Mouse (Mus musculus) retina, adult 2 months (tissue): ENCODE measurements around the gene Degs2.

ENCODE experiments used
- DNase-seq: peaks from one replicate; pipeline ENCODE4 v3.0.0-alpha.2; 2012; ENCODE audit warnings: low read depth, low spot score

The Degs2 gene

DNA sequence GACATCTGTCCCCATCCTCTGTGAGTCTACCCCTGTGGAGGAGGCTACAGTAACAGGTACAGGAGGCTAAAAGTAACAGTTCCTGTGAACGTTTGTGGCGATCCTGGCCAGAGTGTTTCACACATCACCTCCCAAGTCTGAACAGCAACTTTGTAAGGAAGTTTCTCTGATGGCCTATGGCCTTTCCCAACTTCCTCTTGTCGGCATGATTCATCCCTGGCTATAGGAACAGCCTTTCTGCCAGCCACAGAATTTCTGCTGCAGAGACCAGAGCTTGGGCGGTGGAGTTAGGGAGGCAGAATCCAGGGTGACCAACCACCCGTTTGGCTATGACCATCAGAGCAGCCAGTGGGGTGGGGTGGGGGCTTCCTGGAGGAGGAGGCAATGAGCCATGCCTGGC lies 2.1 kb downstream of the Degs2 start:
- no peak for DNase-seq

DNA sequence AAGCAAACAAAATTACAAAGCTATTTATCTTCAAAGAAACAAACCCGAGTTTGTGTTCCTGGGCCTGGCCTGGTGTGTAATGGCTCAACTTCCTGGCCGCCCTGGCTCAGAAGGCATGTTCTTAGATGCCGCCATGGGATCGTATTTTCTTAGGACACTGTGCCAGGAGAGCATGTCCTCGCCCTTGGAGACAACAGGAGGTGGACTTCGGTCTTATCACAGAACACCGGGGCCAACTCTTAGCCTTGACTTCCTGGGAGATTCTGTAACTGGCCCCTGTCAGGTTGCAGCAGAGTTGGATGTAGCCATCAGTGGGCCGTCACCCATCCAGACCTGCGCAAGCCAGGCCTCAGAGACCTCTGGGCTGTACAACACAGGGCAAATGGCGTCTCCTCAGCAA lies 2.5 kb downstream of the Degs2 start:
- DNase-seq: no peak

DNA sequence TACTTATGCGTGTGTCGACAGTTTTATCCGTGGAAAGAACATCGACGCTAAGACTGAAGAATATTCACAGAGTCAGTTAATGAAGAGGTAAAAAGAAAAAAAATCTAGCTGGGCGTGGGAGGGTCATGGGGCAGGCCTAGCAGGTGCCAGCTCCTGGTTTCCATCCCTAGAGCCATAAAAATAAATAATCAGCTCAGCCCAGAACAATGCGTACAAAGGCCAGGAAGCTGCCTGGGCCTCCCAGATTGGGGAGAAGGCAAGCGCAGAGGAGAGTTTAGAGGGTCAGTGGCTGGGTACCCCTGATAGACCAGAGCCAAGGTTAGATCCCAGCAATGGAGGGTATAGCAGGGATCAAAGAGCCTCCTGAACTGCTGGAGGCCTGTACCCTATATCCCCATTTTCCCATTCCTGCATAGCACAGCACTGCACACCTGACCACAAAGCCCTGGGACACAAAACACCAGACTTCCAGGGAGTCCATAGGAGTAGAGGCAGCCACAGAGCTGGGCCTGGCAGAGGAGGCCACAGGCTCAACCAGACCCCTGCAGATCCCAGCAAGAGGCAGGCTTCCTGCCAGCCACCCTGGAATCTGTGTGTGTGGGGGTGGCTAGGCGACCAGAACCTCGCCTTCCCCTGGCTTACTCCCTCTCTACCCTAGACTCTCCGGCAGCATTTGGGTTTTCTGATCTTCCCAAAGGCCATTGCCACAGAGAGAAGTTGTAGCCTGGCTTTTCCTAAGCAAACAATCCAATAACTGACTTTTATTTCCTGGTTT lies 3.2 kb downstream of the Degs2 start:
- no peak for DNase-seq

DNA sequence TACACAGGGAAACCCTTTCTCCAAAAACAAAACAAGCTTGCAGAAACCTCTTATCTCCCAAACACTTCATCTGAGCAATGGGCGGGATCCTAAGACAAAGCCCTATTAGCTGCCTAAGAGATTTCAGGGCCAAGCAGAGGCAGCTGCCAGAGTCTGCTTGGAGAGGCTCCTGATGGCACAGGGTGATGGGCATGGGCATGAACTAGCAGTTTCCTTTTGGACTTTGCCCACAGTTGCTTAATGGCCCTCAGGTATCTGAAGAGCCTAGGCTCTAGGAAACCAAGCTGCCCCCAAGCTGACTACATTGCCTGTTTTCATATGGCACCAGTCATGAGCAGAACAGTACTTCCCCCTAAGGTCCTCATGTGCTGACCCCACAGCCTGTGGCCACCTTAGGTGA lies 7.9 kb downstream of the Degs2 start:
- DNase-seq: no peak

DNA sequence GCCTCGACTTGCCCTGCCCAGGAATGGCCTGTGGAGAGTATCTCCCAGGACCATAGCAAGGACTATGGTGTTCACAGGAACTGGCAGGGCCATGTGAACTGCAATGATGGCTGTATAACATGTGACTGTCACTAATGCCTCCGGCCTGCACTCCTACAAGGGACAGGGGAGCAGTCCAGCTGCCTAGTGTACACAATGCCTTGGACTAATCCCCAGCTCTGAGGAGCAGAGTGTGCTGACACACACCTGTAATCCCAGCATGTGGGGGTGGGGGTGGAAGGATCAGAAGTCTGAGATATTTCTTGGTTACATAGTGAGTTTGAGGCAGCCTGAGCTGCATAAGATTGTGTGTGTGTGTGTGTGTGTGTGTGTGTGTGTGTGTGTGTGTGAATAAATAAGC lies 8.5 kb downstream of the Degs2 start:
- DNase-seq: peak; percentile 55

DNA sequence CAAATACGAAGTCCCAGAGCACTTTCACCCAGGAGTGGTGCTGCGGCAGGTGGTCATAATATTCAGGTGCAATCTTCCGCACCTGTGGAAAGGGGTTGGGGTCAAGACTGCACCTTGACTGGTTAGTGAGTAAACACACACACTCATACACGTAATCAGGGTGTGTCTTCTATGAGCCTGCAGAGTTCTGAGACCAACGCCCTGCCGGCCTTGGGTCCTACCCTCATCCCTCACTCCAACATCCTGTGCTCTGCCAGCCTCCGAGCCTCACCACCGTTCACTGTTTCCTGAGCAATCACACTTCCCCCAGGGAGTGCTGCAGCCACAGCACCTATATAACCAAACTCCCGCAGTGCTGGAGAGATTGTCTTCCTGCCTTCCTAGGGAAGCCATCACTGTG lies 11.6 kb downstream of the Degs2 start:
- no peak for DNase-seq

DNA sequence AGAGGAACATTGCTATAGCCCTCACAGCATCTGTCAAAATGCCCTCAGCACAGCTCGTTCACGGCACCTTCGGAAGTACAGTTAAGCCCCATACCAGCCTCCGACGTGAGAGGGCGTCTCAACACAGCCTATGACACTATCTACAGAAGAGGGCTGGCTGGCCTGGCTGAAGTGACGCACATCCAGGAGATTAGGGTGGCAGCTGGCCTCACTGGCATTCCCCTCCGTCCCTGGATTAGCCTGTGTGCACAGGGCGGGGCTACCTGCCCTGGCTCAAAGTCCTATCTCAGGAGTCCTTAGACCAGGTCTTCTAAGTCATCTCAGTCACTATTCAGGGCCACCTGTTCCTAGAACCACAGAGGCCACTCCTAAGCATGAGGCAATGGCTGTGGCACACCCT lies 12.9 kb downstream of the Degs2 start:
- peak; percentile 79 for DNase-seq

DNA sequence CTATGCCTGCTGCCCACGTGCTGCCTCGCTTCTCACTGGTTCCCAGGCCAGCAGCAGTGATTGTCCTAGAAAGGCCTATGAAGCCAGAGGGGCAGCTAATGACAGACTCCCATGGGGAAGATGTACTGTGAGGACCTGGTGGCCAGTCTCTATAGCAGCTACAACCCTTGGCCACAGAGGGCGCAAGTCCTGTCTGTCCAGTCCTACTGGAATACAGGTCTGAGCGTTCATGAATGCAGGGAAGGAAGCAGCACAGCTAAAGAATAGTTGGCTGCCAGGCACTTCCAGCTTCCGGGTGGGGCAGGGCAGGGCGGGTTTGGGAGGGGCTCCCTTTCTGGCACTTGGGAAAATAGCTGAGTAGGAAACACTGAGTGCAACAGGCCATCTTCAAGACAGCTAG lies 15.2 kb downstream of the Degs2 start:
- DNase-seq: no peak

DNA sequence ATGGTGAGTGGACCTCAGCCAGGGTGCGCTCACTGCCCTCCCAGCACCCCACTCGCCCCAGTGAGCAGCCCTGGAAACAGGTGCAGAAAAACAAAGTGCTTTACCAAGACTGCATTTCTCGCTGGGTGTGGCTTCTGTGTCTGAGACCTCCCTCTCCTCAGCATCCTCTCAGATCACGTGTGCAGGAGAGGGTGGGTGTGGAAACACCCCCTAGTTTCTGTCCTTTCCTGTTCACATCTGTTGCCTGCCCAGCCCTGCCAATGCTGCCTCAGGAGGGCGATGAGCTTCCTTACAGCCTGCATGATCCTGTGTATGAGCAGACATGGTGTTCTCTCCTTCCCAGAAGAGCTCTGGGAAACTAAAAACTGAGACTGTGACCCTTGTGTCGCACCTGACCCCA lies 15.7 kb downstream of the Degs2 start:
- DNase-seq: no peak

DNA sequence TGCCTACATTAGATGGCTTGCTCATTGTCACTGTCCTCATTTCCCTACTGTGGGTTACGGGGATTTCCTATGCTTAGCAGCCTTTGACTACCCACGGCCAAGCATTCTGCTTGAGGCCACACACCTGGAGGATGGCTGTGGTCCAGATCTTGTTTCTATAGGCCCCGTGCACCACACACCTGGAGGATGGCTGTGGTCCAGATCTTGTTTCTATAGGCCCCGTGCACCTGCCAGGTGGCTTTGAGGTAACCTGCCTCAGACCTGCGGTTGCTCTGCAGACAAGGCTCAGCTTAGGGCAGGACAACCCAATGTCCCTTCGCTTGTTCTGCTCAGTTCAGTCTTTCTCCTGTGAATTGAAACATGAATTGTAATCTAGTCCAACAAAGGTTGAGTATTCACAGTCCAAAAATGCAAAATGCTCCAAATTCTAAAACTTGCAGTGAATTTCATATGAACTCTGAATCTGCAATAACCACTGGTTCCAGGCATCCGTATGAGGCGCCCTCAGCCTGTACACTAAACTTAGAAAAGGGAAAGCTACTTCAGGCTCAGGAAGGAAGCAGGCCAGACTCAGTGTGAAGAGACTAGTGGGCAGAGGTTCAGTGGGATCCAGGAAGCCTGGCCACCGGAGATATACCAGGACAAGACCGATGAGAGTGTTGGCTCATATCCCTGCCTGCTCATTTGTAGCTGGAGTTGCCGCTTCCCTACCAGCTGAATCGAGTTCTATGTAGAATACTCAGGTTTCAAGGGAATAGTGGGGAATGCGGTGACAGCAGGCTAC lies 19.7 kb downstream of the Degs2 start:
- no peak for DNase-seq

DNA sequence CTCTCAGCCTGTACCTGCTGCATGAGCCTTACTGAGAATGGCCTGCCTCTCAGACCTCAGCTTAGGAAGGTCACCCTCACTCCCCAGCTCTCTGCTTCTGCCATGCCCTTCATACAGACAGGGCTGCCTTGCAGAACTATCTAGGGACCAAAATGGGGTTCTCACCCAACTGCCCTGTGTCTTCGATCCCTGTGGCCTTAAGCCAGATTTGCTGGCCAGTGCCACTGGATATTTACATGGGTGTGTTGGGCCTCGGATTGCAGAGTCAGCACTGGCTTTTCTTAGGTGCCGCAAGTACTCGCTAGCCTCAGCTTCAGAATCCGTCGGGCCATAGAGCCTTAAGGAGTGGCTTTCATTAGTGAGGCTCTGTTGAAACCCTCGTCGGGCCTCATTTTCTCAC lies 21.3 kb downstream of the Degs2 start:
- DNase-seq: no peak

DNA sequence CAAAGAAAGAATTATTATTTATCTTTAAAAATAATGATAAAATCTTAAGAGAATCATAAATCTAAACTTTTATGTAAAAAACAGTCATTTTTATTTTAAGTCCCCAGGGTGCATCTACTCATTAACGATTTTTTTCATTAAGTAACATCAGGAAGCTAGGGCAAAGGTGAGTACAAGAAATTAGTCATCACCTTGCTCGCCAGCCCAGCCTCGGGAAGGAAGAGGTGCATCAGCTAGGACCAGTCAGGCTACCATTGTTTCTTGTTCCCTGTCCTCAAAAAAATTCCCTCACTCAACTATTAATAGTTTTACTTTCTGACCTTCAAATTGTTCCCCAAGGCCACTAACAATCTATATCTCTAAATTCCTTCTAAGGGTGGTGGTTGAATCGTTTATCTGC lies 23.7 kb downstream of the Degs2 start:
- DNase-seq: no peak

DNA sequence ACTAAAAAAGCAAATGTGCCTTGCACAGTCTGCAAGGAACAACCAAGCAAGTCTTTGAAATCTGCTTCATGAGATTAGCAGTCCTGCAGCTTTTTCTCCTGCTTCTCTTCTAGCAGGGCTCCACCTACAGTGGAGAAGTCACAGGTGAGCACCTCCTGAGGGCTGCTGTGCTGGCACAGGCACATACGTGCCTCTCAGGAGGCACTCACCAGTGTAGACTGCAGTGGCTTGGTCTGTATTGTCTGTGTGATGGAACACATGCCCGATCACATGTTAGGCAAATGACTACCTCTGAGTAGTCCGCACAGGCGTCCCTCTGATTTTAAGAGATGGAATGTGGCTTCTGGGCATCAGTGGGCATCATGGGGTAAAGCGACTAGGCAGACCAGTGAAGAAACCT lies 25.0 kb downstream of the Degs2 start:
- no peak for DNase-seq

DNA sequence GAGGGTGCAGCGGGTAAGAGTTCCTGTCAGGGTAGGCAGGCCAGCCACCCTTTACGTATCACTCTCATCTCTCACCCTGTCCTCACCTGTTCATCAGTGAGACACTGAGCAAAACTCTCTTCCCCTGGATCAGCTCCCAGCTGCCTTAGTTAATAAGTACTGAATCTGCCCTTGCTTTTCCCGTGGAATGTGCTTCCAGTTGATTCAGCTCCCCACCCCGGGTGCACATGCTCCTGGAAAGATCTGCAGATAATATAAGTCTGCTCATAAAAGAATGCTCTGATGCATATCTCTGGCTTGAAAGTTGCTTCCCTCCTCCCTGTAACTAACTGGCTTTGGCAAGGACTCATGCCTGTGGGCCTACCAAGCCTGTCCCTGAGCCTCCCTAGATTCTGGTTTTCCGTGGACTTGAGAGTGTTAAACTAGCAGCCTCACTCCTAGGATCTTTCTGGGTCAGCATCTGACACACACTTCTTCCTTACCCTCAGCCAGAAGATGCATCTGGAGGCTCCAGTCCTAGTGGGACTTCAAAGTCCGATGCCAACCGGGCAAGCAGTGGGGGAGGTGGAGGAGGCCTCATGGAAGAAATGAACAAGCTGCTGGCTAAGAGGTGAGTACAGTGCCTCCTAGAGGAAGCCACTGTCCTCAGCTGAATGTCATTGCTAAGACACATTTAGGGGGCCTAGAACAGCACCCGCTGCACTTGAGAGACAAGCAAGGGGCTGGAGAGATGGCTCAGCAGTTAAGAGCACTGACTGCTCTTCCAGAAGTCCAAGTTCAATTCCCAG lies 26.3 kb downstream of the Degs2 start:
- DNase-seq: no peak

DNA sequence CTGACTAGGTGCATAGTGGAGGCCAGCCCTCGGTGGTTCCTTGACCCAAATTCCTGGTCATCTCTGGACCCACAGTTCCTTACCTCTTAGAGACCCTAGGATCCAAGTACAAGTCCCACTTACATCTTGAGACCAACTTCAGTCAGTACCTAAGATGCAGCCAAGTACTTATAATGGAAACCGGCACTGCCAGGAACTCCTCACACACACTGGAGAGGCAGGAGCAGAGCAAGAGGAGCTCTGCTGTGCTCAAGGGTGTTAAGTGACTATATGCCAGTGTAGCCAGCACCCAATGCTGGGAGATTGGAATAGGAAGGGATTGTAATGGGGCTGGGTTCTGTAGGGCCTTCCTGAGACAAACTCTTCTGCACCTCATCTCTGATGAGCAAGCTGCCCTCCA lies 27.2 kb downstream of the Degs2 start:
- no peak for DNase-seq

DNA sequence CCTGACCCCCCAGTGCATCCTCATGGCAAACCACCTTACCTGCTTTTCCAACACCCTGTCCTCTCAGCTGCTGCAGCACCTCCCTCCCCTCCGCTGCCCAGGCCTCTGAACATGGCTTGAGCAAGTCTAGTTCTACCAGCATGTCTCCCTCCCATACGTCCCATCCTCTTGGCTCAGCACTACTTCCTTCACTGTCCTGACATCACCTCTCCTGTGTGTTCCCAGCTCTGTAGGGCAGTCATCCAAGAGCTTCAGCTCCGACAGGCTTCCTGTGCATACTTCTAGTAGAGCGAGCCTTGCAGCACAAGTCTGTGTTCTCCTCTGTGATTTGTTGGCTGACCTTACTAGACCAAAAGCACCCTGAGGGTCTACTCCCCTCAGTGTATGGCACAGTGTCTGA lies 27.6 kb downstream of the Degs2 start:
- no peak for DNase-seq

DNA sequence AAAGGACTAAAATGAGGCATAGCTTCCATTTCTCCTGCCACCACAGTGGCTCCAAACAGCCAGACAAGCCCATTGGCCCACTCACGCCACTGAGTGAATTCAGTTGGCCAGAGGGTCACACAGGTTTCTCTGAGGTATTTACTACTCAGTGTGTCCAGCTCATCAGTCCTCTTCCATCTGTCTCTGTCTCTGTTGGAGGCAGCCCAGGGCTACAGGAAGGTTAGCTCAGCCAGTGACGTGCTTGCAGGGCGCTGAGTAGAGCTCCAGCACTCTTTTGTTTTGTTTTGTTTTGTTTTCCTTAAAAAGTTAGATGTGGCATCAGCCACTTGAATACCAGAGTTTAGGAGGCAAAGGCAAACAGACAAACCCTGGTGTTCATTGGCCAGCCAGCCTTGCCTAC lies 28.6 kb downstream of the Degs2 start:
- no peak for DNase-seq

DNA sequence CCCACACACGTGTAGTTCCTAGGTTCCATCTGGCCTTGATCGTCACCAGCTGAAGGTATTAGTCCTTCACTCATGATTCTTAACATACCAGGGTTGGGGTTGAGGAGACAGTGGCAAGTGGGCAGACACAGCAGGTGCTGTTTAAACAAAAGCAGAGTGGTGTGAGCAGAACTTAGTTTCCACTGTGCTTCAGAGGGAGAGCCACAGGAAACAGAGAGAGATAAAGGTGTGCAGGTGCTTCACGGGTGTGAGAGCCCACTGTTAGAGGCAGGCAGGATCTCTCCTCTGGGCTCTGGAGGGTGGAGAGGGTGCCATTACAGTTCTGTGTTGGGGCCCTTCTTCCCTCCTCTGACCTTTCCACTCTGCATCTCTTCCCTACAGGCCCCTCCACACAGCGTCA lies 29.2 kb downstream of the Degs2 start:
- no peak for DNase-seq

DNA sequence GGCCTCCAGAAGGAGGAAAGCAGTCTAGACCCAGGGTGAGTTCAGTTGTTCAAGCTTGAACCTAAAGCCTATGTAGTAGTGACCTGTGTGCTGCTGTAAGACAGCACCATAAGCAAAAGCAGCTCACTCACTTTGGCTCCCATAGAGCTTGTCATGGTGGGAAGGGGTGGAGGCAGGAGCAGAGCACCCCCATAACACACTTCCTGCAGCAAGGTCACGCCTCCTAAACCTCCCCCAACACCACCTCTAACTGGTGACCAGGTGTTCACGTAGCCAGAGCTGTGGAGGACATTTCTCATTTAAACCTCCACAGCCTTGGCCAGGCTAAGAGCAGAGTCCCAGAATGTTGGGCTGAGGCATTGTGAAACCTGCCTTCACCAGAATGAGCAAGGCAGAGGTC lies 30.6 kb downstream of the Degs2 start:
- no peak for DNase-seq

DNA sequence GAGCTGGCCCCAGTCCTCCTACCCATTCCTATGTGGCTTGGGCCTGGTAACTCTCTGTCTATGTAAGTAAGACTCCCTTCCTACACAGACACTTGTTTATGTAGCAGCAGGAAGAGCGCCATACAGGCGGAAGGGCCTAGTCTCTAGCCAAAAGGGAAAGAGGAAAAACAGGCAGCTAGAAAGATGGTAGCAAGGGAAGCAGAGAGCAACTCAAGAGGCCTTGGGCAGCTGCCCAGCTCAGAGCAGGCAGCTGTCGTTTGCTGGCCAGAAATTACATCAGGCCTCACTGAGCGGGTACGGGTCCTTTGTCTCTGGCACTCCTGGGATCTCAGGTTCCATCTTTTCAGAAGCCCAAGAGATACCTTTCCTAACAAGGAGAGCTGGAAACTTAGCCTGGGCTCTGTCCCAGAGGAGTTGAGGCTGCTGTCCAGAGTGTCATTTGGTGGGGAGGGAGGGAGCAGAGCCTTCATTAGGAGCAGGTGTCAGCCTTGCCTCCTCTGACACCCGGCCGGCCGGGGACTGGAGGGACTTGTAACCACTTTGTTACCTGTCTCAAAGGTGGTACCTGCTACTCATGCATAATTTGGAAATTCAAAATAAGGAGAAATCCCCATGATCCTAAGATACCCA lies 33.4 kb downstream of the Degs2 start:
- DNase-seq: no peak

DNA sequence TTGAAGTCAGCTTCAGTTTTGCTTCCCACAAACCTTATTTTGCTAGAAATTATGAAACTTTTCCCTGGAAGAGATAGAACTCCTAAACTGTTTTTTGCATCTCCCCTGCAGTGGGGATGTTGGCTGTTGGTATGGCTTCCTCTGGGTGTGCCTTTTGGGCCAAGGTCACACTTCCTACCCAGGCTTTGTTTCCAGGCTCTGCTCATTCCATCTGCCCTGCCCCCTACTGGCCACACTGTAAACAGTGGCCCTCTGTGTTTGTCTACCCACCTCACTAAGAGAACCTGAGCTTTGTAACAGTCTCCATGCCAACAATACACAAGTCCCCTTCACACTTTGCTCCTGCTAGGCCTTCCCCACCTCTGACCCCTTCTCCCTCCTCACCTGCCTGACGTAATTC lies 44.8 kb downstream of the Degs2 start:
- no peak for DNase-seq
